Mouse (Mus musculus) bone marrow macrophage, adult 2 months (primary cell): ENCODE data around the gene Atf7. TPM values are rescaled to one million over a fixed set of nuclear protein-coding genes. Genes with fewer than 3 reads are reported as not detected.
A peak's percentile ranks its signal among the peaks of the same experiment; 100 is the strongest.

Source experiments
- H3K27ac ChIP-seq: 2 replicates; pipeline ENCODE4 v1.5.1; 2012; ENCODE audit warnings: low read depth, low read length; ENCODE audit not compliant: insufficient read depth
- H3K4me1 ChIP-seq: 2 replicates; pipeline ENCODE4 v1.6.1; 2012; ENCODE audit warnings: low read length; ENCODE audit not compliant: control insufficient read depth, insufficient read depth
- H3K4me3 ChIP-seq: 2 replicates; pipeline ENCODE4 v1.5.1; 2012; ENCODE audit warnings: mild to moderate bottlenecking, low read length, moderate library complexity; ENCODE audit not compliant: insufficient read depth
- CTCF ChIP-seq: IDR thresholded peaks from 2 replicates; pipeline ENCODE4 v1.5.1; 2012; ENCODE audit warnings: low read depth, mild to moderate bottlenecking, low read length, moderate library complexity
- POLR2A ChIP-seq: IDR thresholded peaks from 2 replicates; pipeline ENCODE4 v1.6.1; 2012; ENCODE audit warnings: mild to moderate bottlenecking, low read depth, low read length, borderline replicate concordance
- polyA plus RNA-seq: library from polyadenylated mRNA; stranded (reverse); fragments of >200 nt; gene quantifications from 2 replicates; pipeline ENCODE4 v1.2.4, GENCODE M21; 2012; ENCODE audit not compliant: missing spikeins, insufficient read depth, insufficient read length

Gene Atf7
- polyA plus RNA-seq, 1 experiment = 102 TPM

- H3K27ac ChIP-seq = peak overlapping the region; percentile 67
- H3K4me1 ChIP-seq = peaks cover 45% of the 10 kb centered on the region
- TF ChIP-seq CTCF (no peak), POLR2A (no peak)
- H3K4me3 ChIP-seq = peak overlapping the region; percentile 70
Measured at GRCm38 (mm10) chr15:102510110-102510509, 115.2 kb downstream of the Atf7 start.

DNA sequence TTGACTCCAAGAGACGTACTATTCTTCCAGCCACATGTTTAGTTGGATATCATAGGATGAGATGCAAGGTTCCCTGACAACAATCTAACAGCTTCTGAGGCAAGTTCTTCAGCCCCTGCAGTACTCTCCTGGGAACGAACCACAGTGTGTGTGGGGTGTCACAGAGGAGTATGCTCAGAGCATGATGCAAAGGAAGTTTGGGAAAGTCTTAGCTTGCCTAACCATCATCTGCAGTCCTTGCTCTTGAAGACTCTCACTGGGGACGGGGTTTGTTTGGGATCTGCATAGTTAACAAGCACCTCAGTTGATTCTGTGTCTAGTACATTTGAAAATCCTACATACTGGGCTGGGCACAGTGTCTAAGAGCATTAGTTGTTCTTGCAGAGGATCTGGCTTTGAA lies 116.9 kb downstream of the Atf7 start:
- H3K27ac ChIP-seq = no peak overlapping the region
- H3K4me3 ChIP-seq = no peak overlapping the region
- TF ChIP-seq CTCF (no peak), POLR2A (no peak)
- H3K4me1 ChIP-seq = peaks cover 46% of the 10 kb centered on the region

DNA sequence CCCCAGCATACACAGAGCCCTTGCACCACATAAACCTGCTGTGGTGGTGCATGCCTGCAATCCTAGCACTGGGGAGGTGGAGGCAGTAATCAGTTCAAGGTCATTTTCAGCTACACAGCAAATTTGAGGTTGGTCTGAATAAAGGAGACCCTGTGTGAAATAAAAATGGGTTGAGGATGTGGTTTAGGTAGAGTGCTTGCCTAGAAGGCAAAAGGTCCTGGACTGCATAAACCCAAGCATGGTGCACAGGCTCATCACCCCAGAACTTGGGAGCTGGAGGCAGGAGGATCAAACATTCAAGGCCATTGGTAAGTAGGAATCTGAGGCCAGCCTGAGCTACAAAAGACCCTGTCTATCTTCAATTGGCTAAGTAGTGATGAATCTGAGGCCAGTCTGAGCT lies 117.7 kb downstream of the Atf7 start:
- H3K4me3 ChIP-seq = no peak overlapping the region
- peak overlapping the region; percentile 17 for H3K27ac ChIP-seq
- TF ChIP-seq CTCF = no peak
- no peak for TF ChIP-seq POLR2A
- peaks cover 39% of the 10 kb centered on the region for H3K4me1 ChIP-seq

DNA sequence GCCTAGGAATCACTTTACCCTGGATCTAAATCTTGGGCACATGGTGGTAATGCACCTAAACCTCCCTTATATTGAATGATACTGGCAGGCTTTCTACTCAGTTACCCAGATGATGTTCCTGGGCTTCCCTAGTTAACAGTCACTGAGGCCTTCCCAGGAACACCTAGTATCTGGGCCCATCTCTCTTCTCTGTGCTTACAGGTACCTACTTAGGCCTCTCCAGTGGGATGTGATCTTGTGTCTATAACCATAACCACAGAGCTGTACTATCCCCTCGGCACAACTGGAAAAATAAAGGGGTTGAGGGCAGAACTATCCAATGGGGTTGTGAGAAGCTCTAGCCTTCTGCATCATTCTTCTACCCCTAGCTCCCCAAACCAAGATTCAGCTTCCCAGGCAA lies 118.4 kb downstream of the Atf7 start:
- Histone ChIP-seq H3K4me1 (peaks cover 37% of the 10 kb centered on the region), H3K27ac (peak overlapping the region; percentile 41), H3K4me3 (no peak overlapping the region)
- TF ChIP-seq CTCF (no peak), POLR2A (no peak)

GRCm38 (mm10) chr15:102506464-102506830 lies 118.8 kb downstream of the Atf7 start:
- TF ChIP-seq CTCF = no peak
- no peak for TF ChIP-seq POLR2A
- Histone ChIP-seq H3K27ac (peak overlapping the region; percentile 32; the same call in 1 of the 2 replicates), H3K4me3 (no peak overlapping the region), H3K4me1 (peaks cover 37% of the 10 kb centered on the region)

DNA sequence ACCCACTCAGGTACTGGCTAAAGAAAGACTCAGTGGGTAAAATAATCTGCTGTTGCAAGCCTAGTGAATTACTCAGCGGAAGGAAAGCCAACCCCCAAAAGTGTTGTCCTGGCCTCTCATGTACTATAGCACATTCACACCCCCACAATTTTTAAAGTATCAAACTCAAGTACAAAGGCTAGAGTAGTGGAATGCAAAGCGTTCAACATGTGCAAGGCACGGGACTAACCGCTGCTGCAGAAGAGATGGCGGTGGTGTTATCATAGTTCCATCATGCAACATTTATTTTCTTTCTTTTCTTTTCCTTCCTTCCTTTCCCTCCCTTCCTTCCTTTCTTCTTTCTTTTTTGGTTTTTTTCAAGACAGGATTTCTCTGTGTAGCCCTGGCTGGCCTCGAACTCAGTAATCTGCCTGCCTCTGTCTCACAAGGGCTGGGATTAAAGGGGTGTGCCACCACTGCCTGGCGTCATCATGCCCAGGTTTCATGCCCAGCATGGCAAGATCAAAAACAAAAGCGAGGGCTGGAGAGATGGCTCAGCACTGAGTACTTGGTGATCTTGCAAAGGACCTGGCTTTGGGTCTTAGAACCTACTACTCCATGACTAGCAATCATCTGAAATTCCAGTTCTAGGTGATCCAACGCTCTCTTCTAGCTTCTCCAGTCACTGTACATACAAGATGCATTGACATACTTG lies 119.3 kb downstream of the Atf7 start:
- TF ChIP-seq CTCF (no peak), POLR2A (no peak)
- Histone ChIP-seq H3K4me1 (peaks cover 33% of the 10 kb centered on the region), H3K27ac (peak overlapping the region; percentile 32), H3K4me3 (no peak overlapping the region)

DNA sequence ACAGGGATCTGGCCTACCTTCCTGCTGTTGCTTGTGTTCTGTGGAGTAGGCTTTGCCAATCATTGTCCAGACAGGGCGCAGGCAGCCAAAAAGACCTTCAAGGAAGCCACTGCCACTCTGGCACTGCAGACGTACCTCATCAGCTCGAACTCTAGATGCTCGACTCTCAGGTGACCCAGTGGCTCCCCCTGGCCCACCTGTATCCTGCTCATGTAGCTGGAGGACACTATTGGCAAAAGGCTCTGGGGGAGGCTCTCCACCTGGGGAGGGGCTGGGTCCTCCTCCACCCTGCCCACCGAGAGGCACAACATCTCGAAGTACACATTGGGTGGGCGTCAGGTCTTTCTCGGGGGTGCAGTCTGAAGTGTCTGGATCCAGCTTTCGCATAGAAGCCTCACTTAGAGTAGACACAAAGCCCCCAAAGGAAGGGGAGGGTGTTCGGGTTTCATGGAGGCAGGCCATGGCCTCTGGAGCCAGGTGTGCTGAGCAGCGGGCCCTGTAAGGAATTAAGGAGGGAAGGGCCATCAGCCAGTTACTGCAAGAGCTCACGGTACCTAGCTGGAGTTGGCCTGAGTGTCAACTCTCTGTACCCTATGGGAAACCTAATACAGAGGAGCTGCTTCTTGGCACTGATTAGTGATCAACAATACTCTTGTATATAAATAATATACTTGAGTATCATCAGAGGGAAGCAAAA lies 120.0 kb downstream of the Atf7 start:
- H3K27ac ChIP-seq = no peak overlapping the region
- no peak overlapping the region for H3K4me3 ChIP-seq
- H3K4me1 ChIP-seq = peaks cover 31% of the 10 kb centered on the region
- TF ChIP-seq CTCF (no peak), POLR2A (no peak)

GRCm38 (mm10) chr15:102503924-102504782 lies 121.1 kb downstream of the Atf7 start:
- no peak for TF ChIP-seq POLR2A
- no peak for TF ChIP-seq CTCF
- Histone ChIP-seq H3K4me1 (peaks cover 30% of the 10 kb centered on the region), H3K4me3 (no peak overlapping the region), H3K27ac (no peak overlapping the region)

- no peak within 1 kb of the TSS for H3K4me3 ChIP-seq
- H3K27ac ChIP-seq = no peak within 1 kb of the TSS
- TF ChIP-seq POLR2A (no peak), CTCF (no peak)
- H3K4me1 ChIP-seq = peaks cover 30% of the 10 kb centered on the region
Measured at GRCm38 (mm10) chr15:102503447-102503846, 121.8 kb downstream of the Atf7 start, which contains the start of gene Gm10337. TSS of gene Gm10337 (plus strand) at chr15:102503722.

DNA sequence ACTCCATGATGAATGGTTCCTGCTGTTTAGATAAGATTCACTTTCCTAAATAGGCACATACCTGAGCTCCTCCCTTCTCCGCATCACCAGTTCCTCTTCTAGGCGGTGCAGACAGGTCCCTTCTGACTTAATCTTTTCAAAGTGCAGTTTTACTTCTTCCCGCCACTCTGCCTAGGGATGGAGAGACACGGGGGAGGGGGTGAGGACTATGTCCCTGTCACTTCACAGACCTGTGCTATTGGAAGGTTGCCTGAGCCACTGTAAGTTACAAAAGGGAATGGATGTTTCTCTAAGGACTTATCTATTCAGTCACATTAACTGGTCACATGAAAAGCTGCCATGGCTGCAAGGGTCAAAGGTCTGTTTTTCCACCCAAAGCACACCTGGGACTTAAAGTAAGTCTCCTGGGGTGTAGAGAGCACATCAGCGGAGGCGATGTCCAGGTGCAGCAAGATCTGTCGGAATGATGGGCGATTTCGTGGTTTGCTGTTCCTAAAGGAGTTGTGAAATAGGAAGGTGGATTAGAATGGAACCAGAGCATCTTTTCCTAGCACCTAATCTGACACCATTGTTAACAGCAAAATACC lies 122.9 kb downstream of the Atf7 start:
- Histone ChIP-seq H3K27ac (no peak overlapping the region), H3K4me3 (no peak overlapping the region), H3K4me1 (peaks cover 21% of the 10 kb centered on the region)
- TF ChIP-seq CTCF (no peak), POLR2A (no peak)
